Mouse (Mus musculus) embryonic facial prominence, embryonic 13.5 days (tissue): ENCODE measurements at regions not wholly inside any gene's neighbourhood (a gene's known extent, or its start where the extent isn't known, plus 50 kb on each side); places are given as distances from the start of the nearest gene placed in this dataset.

Experiments
- ATAC-seq: fragments of 200-750 bp; cut with Nextera tagmentation; 2 replicates; pipeline ENCODE4 v1.8.0; 2017; ENCODE audit warnings: low read depth; ENCODE audit not compliant: insufficient number of reproducible peaks, insufficient read depth, low FRiP score, low TSS enrichment
- H3K27ac ChIP-seq: fragments of 300-500 bp; sonication (generic); 2 replicates; pipeline ENCODE4 v1.5.1; 2015; ENCODE audit warnings: moderate library complexity, mild to moderate bottlenecking, inconsistent platforms
- H3K27me3 ChIP-seq: fragments of 300-500 bp; sonication (generic); 2 replicates; pipeline ENCODE4 v1.6.1; 2015; ENCODE audit warnings: mild to moderate bottlenecking, inconsistent platforms
- H3K36me3 ChIP-seq: fragments of 300-500 bp; sonication (generic); 2 replicates; pipeline ENCODE4 v1.6.1; 2015; ENCODE audit warnings: mild to moderate bottlenecking, inconsistent platforms
- H3K4me1 ChIP-seq: fragments of 300-500 bp; sonication (generic); 2 replicates; pipeline ENCODE4 v1.6.1; 2015; ENCODE audit warnings: inconsistent platforms
- H3K4me2 ChIP-seq: fragments of 300-500 bp; sonication (generic); 2 replicates; pipeline ENCODE4 v1.6.1; 2015; ENCODE audit warnings: moderate library complexity, mild to moderate bottlenecking, inconsistent platforms
- H3K4me3 ChIP-seq: fragments of 300-500 bp; sonication (generic); 2 replicates; pipeline ENCODE4 v1.5.1; 2015; ENCODE audit warnings: mild to moderate bottlenecking, inconsistent platforms
- H3K9ac ChIP-seq: fragments of 300-500 bp; sonication (generic); 2 replicates; pipeline ENCODE4 v1.6.1; 2015; ENCODE audit warnings: mild to moderate bottlenecking, inconsistent platforms
- H3K9me3 ChIP-seq: fragments of 300-500 bp; sonication (generic); 2 replicates; pipeline ENCODE4 v1.6.1; 2016; ENCODE audit warnings: inconsistent platforms
- WGBS: fragments of 180-500 bp; shearing (Covaris S2); methylation state at CpG from one replicate; pipeline ENCODE4 v1.1.7; 2015; ENCODE audit warnings: mixed read lengths; 5-methylcytosine and 5-hydroxymethylcytosine counted together

GRCm38 (mm10) chr2:174848981-174849681, 88.7 kb downstream of the Edn3 start:
- peak; percentile 69; the same call in 1 of the 2 replicates for ATAC-seq
- H3K27ac ChIP-seq = peak overlapping the region; percentile 79
- no peaks in the 10 kb centered on the region for H3K9me3 ChIP-seq
- WGBS = 38% methylated on average over 16 of the region's 16 CpGs
- H3K9ac ChIP-seq = peak overlapping the region; percentile 36; the same call in 1 of the 2 replicates
- no peak overlapping the region for H3K4me3 ChIP-seq
- H3K27me3 ChIP-seq = no peaks in the 10 kb centered on the region
- peaks cover 35% of the 10 kb centered on the region for H3K4me1 ChIP-seq
- peak overlapping the region; percentile 11; the same call in 1 of the 2 replicates for H3K4me2 ChIP-seq
- H3K36me3 ChIP-seq = no peaks in the 10 kb centered on the region

DNA sequence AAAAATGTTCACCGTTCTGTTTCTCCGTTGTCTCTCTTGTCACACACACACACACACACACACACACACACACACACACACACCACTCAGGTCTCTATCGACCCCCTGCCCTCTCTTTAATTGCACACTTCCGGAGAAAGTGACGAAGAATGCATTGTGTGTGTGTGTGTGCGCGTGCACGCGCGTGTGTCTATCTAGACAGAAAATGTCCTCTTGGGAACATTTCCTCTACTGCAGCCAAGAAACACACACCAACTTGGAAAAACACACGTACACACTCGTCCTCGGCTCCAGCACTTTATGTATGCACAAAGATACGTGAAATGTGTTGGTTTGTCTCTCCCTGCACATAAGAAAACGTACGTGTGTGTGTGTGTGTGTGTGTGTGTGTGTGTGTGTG, 90.4 kb downstream of the Edn3 start:
- no peaks in the 10 kb centered on the region for H3K27me3 ChIP-seq
- no peak for ATAC-seq
- H3K9me3 ChIP-seq = no peaks in the 10 kb centered on the region
- no peak overlapping the region for H3K4me2 ChIP-seq
- WGBS = 39% methylated on average over 14 of the region's 16 CpGs
- peaks cover 42% of the 10 kb centered on the region for H3K4me1 ChIP-seq
- H3K9ac ChIP-seq = no peak overlapping the region
- no peak overlapping the region for H3K4me3 ChIP-seq
- H3K36me3 ChIP-seq = no peaks in the 10 kb centered on the region
- peak overlapping the region; percentile 44 for H3K27ac ChIP-seq

DNA sequence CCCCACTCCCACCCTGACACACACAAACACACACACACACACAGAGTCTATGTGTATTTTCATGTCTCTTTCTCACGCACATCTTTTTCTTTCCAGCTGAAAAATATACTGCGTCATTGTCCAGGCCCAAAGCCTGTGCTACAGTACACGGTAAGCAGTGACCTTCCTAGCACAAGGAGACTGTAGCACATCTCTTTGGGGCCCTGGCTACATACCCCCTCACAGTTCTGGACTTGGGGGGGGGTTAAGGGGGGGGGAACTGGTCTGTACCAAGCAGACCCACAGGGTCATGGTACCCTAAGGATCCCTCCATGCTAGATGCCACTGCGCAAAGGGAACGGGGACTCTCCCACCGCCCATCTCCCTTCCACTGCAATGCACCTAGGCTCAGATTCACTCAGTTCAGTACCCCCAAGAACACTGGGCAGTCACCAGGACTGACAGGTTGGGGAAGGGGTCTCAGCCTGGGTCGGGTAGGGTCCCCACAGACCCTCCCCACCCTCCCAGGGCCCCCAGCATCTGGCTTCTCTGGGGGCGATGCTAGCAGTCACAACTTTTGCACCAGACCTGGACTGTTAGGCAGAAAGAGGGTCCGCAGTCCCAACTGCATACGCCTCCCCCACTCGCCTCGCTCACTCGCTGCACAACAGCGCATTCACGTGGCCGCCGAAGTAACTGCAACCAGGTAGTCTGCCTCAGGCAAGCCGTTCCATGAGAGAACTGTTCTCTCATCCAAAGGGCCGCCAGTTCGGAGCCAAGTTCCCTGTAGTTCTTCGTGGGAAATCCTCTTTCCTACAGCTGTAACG, 91.3 kb downstream of the Edn3 start:
- H3K9me3 ChIP-seq = no peaks in the 10 kb centered on the region
- WGBS = 17% methylated on average over 22 of the region's 22 CpGs
- no peaks in the 10 kb centered on the region for H3K27me3 ChIP-seq
- no peak overlapping the region for H3K4me2 ChIP-seq
- H3K27ac ChIP-seq = peak overlapping the region; percentile 44
- no peaks in the 10 kb centered on the region for H3K36me3 ChIP-seq
- H3K4me3 ChIP-seq = no peak overlapping the region
- no peak overlapping the region for H3K9ac ChIP-seq
- peak; percentile 49 for ATAC-seq
- H3K4me1 ChIP-seq = peaks cover 42% of the 10 kb centered on the region

GRCm38 (mm10) chr2:174853786-174854185, 93.4 kb downstream of the Edn3 start:
- 71% methylated on average over 8 of the region's 8 CpGs for whole genome bisulfite sequencing
- Histone ChIP-seq H3K36me3 (no peaks in the 10 kb centered on the region), H3K4me1 (peaks cover 56% of the 10 kb centered on the region), H3K9ac (no peak overlapping the region), H3K27ac (no peak overlapping the region), H3K4me3 (no peak overlapping the region), H3K9me3 (no peaks in the 10 kb centered on the region), H3K27me3 (no peaks in the 10 kb centered on the region), H3K4me2 (no peak overlapping the region)
- no peak for ATAC-seq

DNA sequence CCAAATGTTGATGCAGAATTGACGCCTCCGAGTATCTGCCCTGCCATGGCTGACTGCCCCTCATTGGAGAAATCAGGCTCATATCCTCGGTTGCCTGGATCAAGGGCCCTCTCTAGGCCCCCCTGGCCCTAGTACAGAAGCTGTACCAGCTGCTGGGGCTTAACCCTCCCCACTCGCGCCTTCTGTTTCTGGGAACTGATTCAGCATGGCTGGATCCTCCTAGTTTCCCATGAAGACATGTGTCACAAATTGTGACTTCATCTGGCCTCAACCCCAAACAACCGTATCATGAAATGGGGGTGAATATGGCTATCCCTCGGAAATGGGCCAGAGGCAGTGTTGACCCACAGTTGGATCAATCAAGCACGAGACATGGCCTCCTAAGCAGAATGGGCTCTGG, 95.1 kb downstream of the Edn3 start:
- no peaks in the 10 kb centered on the region for H3K9me3 ChIP-seq
- H3K9ac ChIP-seq = no peak overlapping the region
- WGBS = 73% methylated on average over 8 of the region's 8 CpGs
- H3K4me3 ChIP-seq = no peak overlapping the region
- no peaks in the 10 kb centered on the region for H3K27me3 ChIP-seq
- H3K36me3 ChIP-seq = no peaks in the 10 kb centered on the region
- H3K4me2 ChIP-seq = no peak overlapping the region
- ATAC-seq = no peak
- peaks cover 51% of the 10 kb centered on the region for H3K4me1 ChIP-seq
- no peak overlapping the region for H3K27ac ChIP-seq

DNA sequence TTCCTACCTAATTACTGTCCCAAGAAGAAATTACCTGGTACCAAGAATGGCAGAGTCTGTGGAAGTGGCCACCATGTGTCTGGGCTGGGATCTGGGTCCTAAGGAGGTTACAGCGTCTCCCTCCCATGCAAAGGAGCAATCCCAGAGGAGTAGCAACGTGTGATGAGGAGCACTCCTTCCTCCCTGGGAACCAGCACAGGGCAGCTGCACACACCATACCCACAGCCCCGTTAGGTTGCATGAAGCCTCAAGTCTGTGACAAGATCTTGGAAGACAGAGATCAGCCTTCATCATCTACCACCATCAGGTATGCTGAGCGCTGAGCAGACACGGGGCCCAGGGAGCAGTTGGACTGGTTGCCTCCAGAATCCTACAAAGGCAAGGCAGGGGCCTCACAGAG, 95.7 kb downstream of the Edn3 start:
- peaks cover 45% of the 10 kb centered on the region for H3K4me1 ChIP-seq
- no peak overlapping the region for H3K9ac ChIP-seq
- WGBS = 88% methylated on average over 5 of the region's 5 CpGs
- no peak overlapping the region for H3K4me2 ChIP-seq
- no peaks in the 10 kb centered on the region for H3K27me3 ChIP-seq
- no peaks in the 10 kb centered on the region for H3K9me3 ChIP-seq
- ATAC-seq = no peak
- H3K4me3 ChIP-seq = no peak overlapping the region
- no peaks in the 10 kb centered on the region for H3K36me3 ChIP-seq
- H3K27ac ChIP-seq = no peak overlapping the region

- peaks cover 38% of the 10 kb centered on the region for H3K4me1 ChIP-seq
- H3K36me3 ChIP-seq = no peaks in the 10 kb centered on the region
- peak overlapping the region; percentile 96 for H3K27ac ChIP-seq
- H3K4me3 ChIP-seq = no peak overlapping the region
- H3K9me3 ChIP-seq = no peaks in the 10 kb centered on the region
- WGBS = 7% methylated on average over 15 of the region's 15 CpGs
- peak overlapping the region; percentile 46 for H3K4me2 ChIP-seq
- no peaks in the 10 kb centered on the region for H3K27me3 ChIP-seq
- peak overlapping the region; percentile 36; the same call in 1 of the 2 replicates for H3K9ac ChIP-seq
- peak; percentile 74 for ATAC-seq
Observed at GRCm38 (mm10) chr2:174858011-174858834, 97.8 kb downstream of the Edn3 start.

DNA sequence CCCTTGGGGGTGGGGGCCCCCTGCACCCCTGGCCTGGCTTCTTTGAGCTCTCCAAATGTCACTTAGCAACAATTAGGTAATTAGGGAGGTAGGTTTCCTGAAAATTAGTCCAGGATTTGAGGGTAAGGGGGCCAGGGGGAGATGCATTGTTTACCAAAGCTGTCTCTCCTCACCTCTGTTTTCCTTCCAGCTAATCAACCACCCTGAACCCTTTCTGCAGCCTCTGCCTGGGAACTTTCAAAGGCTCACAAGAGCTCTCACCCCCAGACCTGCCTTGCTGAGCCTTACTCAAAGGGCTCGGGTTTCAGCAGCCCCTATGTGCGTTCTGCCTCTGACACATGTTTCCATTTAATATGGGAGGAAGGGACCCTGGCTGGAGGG, 98.4 kb downstream of the Edn3 start:
- Histone ChIP-seq H3K9me3 (no peaks in the 10 kb centered on the region), H3K9ac (peak overlapping the region; percentile 11; the same call in 1 of the 2 replicates), H3K4me1 (peaks cover 38% of the 10 kb centered on the region), H3K27me3 (no peaks in the 10 kb centered on the region), H3K4me3 (no peak overlapping the region), H3K36me3 (no peaks in the 10 kb centered on the region), H3K4me2 (peak overlapping the region; percentile 46), H3K27ac (peak overlapping the region; percentile 96)
- 0% methylated on average over 2 of the region's 2 CpGs for WGBS
- peak; percentile 89 for ATAC-seq

- Histone ChIP-seq H3K36me3 (no peaks in the 10 kb centered on the region), H3K27me3 (no peaks in the 10 kb centered on the region), H3K4me1 (peaks cover 41% of the 10 kb centered on the region), H3K9ac (no peak overlapping the region), H3K9me3 (no peaks in the 10 kb centered on the region), H3K27ac (peak overlapping the region; percentile 96), H3K4me3 (no peak overlapping the region), H3K4me2 (no peak overlapping the region)
- 20% methylated on average over 7 of the region's 7 CpGs for WGBS
- no peak for ATAC-seq
Observed at GRCm38 (mm10) chr2:174859533-174859932, 99.1 kb downstream of the Edn3 start.

DNA sequence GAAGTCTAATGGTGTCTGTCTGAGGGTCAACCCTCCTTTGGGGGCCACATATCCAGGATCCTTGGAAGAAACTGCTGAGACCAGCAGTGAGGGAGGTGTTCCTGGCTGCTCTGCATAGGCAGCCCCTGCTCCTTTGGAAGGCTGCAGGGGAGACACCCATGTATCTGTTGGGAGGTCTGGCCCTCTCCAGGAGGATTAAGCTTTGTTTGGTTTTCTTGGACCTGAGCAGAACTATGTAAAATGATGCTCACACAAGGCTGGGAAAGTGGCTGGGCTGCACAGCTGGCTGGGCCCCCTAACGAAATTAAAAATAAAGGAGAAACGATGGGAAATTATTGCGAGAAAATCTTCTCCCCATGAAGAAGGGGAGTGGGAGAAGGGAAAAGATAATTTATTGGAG, 104.2 kb downstream of the Edn3 start:
- ATAC-seq = no peak
- no peak overlapping the region for H3K9ac ChIP-seq
- H3K9me3 ChIP-seq = no peaks in the 10 kb centered on the region
- WGBS = 46% methylated on average over 3 of the region's 3 CpGs
- peak overlapping the region; percentile 45; the same call in 1 of the 2 replicates for H3K27ac ChIP-seq
- H3K36me3 ChIP-seq = no peaks in the 10 kb centered on the region
- peaks cover 31% of the 10 kb centered on the region for H3K4me1 ChIP-seq
- H3K27me3 ChIP-seq = no peaks in the 10 kb centered on the region
- H3K4me2 ChIP-seq = no peak overlapping the region
- H3K4me3 ChIP-seq = no peak overlapping the region

- 85% methylated on average over 8 of the region's 8 CpGs for WGBS
- H3K27ac ChIP-seq = no peak overlapping the region
Observed at GRCm38 (mm10) chr2:174866546-174866945, 106.1 kb downstream of the Edn3 start.

More at GRCm38 (mm10) chr2:174866546-174866945, 106.1 kb downstream of the Edn3 start:
- H3K4me2 ChIP-seq = no peak overlapping the region
- no peak for ATAC-seq
- no peaks in the 10 kb centered on the region for H3K36me3 ChIP-seq
- peaks cover 48% of the 10 kb centered on the region for H3K4me1 ChIP-seq
- no peak overlapping the region for H3K4me3 ChIP-seq
- H3K9me3 ChIP-seq = no peaks in the 10 kb centered on the region
- no peaks in the 10 kb centered on the region for H3K27me3 ChIP-seq
- H3K9ac ChIP-seq = no peak overlapping the region
